Mouse (Mus musculus) ovary, postnatal 10 days (tissue): ENCODE data around the gene Mc1r.
"Not testable (repeated sequence)": the region's sequence is repeated elsewhere in the genome, so short reads cannot be mapped to it uniquely, and the experiment has no call there.

Experiments used
- DNase-seq: peaks from one replicate; pipeline ENCODE4 v3.0.0; 2022; ENCODE audit warnings: low spot score

The Mc1r gene

DNA sequence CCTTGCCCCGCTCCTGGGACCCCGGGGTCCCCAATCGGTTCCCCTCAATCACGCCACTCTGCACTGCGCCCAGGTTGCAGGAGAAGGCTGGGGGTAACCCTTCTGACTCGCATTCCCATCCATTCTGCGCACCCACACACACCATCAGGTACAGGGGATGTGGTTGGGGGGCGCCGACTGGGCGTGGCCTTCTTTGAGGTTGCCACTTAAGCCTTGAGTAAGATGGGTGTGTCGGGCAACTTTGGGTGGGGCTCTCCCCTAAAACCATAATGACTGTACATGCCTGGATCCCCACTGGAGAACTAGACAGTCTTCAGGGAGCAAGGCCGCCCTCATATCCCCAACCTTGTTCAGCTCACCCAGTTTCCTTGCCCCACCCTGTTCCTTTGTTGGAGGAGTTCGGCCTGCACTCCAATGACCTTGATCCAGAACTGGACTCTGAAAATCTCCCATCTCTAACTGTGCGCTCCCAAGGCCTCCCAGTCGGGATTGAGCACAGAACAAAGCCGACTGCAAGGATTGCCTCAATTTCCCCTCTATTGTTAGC, 4.9 kb downstream of the Mc1r start:
- no peak for DNase-seq

DNA sequence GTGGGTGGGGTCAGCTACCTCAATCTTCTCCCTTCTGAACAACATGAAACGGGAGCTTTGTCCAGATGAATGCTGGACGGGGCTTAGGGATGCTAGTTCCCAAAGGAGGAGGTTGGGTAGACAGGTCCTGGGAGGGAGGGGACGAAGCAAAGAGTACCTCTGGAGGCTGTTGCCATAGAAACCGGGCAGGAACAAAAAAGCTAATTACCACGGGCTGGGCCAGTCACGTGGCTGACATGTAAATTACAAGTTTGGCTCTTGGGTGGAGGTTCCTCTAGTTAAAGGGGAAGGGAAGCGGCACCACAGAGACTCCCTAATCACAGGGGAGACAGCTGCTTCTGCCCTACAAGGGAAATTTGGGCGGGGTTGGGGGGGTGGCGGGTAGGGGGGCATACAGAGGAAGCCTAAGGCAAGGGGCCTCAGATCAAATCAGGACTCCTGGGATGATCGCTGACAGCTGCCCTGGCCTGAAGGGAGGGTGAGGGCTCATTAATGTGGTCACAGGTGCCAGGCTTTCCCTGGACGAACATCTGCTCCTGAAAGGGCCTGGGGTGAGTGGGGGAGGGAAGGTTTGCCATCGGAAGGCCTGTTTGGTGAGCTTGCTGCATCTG, 5.8 kb downstream of the Mc1r start:
- DNase-seq: no peak

DNA sequence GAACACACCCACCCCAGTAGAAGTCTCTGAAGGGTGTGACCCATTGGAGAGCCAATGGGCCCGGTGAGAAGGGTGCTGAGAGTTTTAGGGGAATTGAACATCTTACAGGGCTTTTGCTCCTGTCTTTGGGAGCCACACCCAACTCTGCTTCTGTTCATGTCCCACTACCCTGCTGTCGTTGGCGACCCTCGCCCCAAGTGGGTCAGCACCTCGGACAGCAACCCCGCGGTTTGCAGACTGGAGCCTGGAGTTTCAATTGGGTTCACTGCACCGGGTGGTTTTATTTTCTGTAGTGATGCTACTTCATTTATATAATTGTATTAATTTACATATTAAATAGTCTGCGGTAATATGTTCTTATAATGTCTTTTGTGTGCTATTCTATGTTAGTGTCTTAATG, 7.3 kb downstream of the Mc1r start:
- no peak for DNase-seq

DNA sequence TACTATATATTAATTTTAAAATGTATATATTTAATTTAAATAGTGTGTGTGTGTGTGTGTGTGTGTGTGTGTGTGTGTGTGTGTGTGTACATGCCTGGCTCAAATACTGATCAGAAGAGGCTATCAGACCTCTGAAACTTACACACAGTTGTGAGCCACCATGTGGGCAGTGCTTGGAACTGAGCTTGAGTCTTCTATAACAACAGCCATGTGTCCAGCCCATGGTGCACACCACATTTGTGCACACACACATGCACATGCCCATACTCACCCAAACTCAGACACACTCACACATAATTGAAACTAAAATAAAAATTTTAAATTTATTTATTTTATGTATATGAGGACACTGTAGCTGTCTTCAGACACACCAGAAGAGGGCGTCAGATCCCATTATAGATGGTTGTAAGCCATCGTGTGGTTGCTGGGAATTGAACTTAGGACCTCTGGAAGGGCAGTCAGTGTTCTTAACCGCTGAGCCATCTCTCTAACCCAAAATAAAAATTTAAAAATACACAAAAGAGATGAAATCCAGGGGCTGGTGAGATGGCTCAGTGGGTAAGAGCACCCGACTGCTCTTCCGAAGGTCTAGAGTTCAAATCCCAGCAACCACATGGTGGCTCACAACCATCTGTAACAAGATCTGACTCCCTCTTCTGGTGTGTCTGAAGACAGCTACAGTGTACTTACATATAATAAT, 8.2 kb downstream of the Mc1r start:
- not testable (repeated sequence) for DNase-seq

DNA sequence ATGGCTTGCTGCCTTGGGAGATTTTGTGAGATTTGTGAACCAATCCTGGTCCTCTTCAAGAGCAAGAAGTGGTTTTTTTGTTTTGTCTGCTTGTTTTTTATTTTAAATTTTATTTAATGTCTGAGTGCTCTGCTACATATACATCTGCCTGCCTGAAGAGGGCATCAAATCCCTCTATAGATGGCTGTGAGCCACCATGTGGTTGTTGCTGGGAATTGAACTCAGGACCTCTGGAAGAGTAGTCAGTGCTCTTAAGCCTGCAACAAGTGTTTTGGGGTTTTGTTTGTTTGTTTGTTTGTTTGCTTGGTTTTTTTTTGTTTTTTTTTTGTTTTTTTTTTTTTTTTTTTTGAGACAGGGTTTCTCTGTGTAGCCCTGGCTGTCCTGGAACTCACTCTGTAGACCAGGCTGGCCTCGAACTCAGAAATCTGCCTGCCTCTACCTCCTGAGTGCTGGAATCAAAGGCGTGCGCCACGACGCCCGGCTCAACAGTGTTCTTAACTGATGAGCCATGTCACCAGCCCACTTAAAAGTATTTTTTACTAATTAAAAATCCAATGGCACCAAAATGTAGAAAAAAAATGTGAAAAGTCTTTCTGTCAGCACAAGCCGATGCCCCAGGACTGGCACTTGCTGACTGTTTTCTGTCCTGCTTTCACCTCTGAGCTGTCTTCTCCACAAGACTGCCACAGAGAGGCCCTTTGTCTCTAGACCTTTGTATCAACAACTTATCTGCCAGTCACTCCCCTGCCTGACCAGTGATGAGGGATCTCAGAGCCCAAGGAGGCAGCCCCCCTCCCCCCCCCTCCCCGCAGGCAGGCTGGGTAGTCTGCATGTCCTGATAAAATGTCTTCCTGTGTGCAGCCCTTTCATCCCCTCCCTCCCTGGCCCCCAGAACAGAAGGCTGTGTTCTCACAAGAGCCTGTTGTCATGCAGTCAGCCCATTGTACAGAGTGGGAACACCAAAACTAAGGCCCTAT, 9.3 kb downstream of the Mc1r start:
- DNase-seq: no peak

DNA sequence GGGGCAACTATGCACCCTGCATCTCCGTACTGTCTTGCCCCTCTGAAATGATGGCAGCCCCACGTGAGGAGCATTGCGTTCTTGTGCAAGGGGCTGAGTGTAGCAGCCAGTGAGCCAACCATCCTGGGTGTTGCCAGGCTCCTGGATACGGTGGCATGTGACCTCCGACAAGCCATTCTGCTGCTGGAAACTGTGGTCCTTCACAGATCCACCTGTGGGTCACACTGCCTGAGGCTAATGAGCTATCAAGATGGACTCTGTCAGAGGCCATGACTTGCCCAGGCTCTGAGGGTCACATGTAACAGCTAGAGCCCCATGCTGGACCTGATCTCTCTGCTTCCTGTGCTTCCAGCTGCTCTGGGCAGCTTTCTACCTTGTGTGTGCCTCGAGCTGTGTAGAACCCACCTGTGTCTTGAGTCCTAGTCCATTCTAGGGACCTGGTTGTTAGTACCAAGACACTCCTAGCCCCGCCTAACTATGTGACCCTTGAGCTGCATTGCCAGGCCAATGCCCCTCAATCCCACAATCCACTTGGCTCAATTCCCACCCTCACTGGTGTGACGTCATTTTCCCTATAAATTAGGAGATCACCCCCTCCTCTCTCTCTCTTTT, 10.1 kb downstream of the Mc1r start:
- no peak for DNase-seq

DNA sequence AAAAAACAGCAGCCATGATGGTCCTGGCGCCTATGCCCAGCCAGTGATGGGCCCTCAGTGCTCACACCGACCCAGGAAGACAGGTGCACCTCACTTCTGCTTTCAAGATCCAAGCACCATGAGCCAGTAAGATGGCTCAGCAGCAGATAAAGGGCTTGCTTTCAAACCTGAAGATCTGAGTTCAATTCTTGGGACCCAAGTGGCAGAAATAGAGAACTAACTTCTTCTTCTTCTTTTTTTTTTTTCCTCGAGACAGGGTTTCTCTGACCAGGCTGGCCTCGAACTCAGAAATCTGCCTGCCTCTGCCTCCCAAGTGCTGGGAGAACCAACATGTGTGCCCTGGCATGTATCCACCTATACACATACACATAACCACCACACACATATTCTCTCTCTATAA, 12.8 kb downstream of the Mc1r start:
- DNase-seq: no peak

DNA sequence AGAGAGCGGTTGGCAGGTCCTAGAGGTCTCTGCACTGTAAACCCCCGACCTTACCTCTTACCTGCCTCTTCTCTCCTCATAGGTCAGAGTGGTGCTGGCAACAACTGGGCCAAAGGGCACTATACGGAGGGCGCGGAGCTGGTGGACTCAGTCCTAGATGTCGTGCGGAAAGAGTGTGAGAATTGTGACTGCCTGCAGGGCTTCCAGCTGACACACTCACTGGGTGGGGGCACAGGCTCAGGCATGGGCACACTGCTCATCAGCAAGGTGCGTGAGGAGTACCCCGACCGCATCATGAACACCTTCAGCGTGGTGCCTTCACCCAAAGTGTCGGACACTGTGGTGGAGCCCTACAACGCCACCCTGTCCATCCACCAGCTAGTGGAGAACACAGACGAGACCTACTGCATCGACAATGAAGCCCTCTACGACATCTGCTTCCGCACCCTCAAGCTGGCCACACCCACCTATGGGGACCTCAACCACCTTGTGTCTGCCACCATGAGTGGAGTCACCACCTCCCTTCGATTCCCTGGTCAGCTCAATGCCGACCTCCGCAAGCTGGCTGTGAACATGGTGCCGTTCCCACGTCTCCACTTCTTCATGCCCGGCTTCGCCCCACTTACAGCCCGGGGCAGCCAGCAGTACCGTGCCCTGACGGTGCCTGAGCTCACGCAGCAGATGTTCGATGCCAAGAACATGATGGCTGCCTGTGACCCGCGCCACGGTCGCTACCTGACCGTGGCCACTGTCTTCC, 13.8 kb downstream of the Mc1r start:
- DNase-seq: no peak

DNA sequence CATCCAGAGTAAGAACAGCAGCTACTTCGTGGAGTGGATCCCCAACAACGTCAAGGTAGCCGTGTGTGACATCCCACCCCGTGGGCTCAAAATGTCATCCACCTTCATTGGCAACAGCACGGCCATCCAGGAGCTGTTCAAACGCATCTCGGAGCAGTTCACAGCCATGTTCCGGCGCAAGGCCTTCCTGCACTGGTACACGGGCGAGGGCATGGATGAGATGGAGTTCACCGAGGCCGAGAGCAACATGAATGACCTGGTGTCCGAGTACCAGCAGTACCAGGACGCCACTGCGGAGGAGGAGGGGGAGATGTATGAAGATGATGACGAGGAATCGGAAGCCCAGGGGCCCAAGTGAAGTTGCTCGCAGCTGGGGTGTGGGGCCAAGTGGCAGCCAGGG, 14.4 kb downstream of the Mc1r start:
- DNase-seq: no peak

DNA sequence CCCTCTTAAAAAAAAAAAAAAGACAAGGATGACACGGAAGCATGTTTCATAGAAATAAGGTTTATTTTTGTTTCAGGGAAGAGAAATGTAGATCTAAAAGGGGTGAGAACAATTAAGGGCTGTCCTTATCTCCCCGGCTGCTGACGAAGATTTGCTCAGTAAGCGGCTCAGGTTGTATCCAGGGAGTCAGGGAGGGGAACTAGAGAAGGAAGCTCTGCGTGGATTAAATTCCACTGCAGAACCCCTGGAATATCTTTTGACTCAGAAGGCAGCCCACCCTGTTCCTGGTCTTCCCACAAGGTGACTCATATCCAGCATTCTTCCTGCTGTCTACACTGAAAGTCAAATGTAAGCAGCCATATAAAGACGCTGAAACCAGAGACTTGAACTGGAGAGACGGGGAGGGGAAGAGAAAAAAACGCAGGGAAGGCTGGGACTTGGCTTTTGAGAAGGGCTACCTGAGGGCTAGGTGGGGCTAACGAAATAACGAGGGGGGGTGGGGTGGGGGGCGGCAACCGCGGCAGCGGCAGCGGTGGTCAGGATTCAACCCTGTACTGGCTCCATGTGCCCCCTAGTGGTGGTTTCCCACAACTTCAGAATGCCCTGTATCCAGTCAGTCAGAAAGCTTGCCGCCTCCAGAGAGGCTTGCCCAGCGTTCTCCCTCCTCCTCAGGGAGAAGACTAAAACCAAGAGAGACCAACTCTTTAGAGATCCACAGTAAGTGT, 15.3 kb downstream of the Mc1r start:
- no peak for DNase-seq

DNA sequence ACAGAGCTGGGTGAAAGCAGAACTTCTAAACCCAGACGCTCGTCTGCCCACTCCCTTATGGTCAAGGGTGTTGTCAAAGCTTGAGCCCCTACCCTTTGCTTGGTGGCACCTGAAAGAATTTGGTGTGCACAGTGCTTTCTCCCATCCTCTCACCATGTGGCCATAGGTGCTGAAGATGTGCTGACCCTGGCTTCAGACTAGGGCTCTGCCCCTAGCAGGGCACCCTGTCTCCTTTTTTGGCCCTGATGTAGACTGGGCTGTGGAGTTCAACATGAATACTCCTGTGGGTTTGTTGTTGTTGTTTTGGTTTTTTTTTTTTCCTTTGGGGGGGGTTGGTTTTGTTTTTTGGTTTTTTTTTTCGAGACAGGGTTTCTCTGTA, 15.9 kb downstream of the Mc1r start:
- DNase-seq: no peak

DNA sequence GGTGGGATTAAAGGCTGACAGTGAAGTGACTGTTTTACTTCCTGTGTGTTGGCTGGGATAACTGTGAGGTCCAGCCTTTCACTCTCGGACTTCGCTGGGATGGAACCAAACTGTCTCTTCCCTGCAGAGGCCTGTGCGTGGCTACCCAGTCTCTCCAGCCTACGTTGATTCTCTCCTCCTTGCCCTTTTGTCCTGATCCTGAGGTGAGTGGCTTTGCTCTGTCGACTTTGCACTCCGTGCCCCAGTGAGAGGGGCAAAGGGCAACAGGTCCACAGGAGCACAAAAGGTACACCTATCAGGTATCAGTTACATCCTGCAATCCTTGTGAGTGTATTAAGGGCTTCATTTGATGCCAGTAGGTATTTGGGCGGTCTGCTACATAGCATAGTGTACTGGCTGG, 16.5 kb downstream of the Mc1r start, which contains the start of gene Def8:
Def8 (plus strand) TSS at position 87 of the 400 bp plus-strand sequence.
- no peak for DNase-seq

DNA sequence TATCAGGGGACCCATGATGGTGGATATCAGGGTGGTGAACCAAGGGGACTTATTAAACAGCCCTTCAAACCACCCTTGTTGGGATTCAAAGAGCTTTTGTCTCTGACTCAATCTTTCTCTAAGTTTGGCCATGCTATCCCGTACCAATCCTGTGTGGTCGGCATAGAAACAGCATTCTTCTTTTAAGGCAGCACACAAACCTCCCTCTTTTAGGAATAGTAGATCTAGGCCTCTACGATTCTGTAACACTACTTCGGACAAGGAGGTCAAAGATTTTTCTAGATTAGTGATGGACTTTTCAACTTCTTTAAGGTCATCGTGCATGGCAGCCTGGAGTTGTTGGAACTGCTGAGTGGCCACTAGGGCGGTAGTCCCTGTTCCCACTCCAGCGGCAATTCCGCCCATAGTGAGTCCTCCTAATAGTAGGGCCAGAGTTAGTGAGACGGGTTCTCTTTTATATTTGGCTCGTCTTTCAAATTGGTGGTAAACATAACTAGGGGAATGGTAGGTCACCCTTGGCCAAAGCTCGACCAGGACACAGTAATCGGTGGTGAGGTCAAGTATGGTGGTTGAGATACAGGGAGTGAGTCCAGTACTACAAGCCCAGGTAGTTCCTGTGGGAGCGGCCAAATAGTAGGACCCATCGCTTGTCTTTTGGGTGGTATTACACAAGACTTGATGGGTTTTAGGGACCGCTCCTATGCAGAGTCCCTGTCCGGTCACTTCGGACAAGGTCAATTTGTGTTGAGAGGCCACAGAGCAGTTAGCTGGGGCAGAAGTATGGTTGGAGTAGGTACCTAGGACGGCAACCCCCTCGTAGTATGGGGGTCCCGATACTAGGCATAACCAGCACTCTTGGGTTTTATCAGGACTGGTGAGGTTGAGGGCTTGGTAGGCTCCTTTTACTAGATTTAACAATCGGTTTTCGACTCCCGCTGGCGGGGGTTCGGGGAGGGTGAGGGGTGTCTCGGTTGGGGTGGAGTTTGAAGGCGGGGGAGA, 19.9 kb downstream of the Mc1r start:
- no peak for DNase-seq

DNA sequence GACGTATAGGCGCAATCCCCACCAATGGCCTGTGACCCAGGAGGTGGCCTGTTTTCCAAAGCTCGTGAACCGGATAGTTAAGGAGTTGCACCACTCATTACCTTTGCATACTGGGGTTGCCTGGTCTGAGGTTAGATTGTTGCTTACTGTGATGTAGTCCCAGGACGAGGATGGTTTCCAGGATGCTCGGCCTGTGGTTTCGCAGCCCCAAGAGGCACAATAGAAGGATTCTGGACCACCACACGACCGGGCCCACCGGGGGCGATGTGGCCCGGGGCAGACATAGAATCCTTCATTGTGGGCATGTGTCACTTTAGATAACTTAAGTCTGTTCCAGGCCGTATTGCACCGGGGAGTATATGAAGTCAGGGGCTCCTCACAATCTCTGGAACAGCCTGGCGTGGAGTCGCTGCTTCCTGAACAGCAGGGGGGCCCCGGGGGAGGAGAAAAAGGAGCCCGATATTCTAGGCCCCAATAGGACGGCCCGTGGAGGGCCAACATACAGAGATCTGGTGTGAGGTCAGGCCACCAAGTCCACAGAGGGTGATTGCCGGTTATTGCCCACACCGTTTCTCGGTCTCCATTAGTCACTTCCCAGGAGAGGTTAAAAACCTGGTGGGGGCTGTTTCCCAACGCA, 20.9 kb downstream of the Mc1r start:
- no peak for DNase-seq

DNA sequence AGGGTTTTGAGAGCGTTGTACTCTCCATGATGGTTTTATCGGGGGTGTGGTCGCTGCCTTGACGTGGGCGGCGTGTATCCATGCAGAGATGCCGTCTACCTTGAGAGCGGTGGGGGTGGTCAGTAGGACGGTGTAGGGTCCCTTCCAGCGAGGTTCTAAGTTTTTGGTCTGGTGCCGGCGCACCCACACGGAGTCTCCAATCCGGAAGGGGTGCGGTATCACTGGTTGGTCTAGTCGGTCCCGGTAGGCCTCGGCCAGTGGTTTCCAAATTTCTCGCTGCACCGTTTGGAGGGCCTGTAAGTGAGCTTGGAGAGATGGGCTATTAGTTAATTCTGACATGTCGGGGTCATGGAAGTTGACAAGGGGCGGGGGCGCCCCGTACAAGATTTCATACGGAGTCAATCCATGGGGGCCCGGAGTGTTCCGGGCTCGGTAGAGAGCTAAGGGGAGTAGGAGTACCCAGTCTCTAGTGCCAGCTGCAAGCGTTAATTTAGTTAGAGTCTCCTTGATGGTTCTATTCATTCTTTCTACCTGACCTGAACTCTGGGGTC, 21.5 kb downstream of the Mc1r start:
- no peak for DNase-seq

DNA sequence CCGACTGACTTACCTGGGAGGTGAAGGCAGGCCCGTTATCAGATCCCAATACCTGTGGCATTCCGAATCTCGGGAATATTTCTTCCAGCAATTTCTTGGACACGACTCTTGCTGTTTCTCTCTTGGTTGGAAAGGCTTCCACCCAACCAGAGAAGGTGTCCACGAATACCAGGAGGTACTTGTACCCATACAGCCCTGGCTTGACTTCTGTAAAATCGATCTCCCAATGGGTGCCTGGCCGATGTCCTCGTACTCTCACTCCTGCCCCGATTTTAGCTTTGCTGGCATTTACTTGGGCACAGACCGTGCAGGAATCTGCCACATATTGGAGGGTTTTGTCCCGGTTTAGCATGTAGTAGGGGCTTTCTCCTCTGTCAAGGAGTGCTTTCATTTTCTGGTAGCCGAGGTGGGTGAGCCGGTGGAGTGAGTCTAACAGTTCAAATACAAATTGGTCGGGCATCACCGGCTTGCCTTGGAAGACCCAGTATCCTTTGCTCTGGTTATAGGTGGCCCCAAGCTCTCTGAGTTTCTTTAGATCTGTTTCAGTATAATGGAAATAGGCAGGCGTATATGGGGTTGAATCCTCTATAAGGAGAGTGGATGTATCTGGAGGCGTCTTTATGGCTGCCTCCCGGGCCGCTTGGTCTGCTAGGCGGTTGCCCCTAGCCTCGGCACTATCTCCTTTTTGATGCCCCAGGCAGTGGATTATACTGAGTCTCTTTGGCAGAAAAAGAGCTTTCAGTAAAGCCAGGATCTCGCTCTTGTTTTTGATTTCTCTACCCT, 22.2 kb downstream of the Mc1r start:
- no peak for DNase-seq

DNA sequence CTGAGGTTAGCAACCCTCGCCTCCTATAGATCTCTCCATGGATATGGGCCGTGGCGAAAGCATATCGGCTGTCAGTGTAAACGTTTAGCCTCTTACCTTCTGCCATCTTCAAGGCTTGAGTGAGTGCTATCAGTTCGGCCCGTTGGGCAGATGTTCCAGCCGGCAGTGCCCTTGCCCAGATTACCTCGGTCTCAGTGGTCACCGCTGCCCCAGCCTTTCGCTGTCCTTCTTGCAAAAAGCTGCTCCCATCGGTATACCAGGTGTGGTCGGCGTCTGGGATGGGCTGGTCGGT, 22.8 kb downstream of the Mc1r start:
- DNase-seq: not testable (repeated sequence)

DNA sequence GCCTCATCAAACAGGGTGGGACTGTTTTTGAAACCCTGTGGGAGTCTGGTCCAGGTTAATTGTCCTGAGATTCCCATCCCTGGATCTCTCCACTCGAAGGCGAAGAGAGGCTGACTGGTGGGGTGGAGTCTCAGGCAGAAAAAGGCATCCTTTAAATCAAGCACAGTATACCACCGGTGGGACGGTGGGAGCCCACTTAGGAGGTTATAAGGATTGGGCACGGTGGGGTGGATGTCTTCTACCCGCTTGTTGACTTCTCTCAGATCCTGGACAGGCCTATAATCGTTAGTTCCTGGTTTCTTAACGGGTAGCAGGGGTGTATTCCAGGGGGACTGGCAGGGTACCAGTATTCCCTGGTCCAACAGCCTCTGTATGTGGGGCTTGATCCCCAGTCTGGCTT, 24.0 kb downstream of the Mc1r start:
- not testable (repeated sequence) for DNase-seq
